Mouse (Mus musculus): ENCODE measurements around the gene Atp6v0e.

The Atp6v0e gene

DNA sequence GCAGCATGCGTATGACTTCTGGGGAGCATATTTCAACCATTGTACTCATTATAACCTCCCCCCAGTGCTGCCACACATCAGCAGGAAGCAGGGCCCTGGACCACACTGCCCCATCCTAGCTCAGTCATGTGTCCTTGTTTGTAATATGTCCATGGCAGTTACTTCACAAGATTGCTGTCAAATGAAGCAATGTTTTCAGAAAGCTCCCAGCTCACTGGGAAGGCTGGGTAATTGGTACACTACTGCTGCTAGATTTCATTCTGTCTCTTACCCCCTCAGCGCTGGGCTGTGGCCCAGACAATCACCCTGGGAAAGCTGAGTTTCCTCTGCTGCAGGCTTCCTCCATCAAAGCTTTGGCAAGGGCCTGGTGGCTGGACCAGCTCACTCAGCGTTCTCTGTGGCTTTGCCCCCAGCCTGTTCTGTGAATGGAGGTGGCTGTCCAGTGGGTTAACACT lies 22.7 kb upstream of the Atp6v0e start:
- no peak for DNase-seq (ENCODE audit: low spot score in 2 of 2)

GRCm38 (mm10) chr17:26643456-26643855 lies 19.6 kb upstream of the Atp6v0e start:
- DNase-seq (ENCODE audit: low spot score in 2 of 2), result no peak

GRCm38 (mm10) chr17:26643993-26644392 lies 19.0 kb upstream of the Atp6v0e start:
- DNase-seq (ENCODE audit: low spot score in 2 of 2), result no peak

DNA sequence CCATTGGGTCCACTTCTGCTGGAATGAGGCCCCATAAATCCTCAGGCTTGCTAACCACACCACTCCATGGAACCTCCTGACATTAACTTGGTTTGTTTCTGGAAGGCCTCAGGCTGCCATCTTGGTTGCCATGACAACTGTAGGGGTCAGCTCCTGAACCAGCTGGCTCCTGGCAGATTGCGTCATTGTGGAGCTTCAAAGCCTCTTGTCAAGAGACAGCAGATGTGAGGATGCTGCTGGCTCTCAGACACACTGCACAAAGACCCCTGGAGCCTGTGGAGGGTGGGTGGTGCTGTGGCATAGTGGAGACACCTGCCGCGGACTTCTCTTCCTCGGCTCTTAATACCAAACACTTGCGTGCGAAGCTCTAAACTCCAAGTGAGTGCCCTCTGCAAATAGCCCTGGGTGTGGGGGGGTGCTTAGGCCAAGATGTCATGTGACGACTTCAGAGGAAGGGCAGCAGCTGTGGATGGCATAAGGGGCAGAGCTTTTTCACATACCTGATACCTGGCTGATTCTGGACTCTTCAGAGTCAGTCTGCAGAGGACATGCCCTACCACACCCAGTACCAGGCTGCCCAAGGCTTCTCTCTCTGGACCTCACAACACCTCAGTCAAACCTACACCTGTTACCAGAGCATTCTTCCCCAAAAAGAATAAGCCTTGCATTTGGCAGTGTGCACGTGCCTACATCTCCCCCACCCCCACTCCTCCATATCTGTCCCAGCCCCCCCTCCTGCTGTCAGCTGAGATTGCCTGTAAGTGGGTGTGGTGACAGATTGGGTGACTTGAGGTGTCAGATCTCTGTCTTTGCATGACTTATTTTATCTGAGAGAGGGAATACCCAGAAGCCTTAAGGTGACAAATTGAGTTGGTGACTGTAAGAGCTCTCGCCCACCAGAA lies 18.3 kb upstream of the Atp6v0e start:
- no peak for DNase-seq (ENCODE audit: low spot score in 2 of 2)

DNA sequence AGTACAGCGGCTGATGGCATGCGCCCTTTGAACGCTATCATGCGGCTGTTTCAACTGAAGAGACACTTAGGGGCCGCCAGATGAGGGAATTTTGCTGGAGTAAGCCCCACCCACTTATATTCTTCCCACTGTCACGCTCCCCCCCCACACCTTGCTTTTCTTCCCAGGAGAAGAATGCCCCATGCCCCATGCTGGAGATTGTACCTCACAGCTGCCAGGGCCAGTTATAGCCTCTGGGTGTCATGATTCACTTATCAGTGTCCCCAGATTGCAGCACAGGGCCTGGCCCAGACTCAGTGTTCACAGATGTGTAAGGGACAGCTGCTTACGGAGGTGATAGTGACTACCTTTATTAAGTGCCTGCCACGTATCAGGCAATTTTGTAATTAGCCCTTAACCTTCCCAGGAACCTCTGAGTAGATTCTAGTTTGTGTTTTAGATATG lies 17.6 kb upstream of the Atp6v0e start:
- DNase-seq (ENCODE audit: low spot score in 2 of 2), result no peak

GRCm38 (mm10) chr17:26647283-26647682 lies 15.7 kb upstream of the Atp6v0e start:
- no peak for DNase-seq (ENCODE audit: low spot score in 2 of 2)

GRCm38 (mm10) chr17:26649565-26649964 lies 13.5 kb upstream of the Atp6v0e start:
- DNase-seq (ENCODE audit: low spot score in 2 of 2), result no peak

DNA sequence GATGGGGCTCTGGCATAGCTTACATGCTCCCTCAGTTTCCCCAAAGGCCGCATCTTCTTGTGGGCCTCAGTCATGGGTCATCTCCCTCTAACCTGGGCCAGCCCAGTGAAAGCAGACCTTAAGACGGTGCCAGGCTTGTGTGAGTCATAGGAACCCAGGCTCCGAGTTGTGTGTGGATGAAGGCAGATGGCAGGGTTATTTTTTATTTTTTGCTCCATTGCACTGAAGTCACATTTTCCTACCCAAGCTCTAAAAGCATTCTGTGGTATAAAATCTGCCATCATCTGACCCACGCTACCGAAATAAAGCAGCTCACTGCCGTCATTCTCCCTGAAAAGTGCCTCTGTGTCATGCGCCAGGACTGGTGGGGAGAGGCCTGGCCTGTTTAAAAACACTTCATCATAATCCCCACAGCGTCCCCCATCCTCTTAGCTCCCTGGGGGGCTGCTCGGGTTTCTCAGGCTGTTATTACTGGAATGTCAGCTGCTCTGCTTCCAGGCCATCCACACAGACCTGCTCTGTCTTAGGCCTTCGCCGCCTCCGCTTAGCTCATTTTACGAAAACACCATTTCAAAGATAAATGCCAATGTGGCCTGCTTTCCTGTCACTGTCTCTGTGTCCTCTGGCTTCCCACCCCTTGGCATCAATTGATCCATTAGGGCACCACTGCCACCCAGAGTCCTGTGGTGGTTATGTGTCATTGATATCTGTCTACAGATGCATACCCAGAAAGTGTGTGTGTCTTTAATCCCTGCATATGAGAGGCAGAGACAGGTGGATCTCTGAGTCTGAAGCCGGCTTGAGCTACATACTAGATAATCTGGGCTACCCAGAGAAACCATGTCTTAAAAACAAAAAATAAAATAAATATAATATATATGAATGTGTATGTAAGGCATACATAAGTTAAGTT lies 12.3 kb upstream of the Atp6v0e start:
- no peak for DNase-seq (ENCODE audit: low spot score in 2 of 2)

DNA sequence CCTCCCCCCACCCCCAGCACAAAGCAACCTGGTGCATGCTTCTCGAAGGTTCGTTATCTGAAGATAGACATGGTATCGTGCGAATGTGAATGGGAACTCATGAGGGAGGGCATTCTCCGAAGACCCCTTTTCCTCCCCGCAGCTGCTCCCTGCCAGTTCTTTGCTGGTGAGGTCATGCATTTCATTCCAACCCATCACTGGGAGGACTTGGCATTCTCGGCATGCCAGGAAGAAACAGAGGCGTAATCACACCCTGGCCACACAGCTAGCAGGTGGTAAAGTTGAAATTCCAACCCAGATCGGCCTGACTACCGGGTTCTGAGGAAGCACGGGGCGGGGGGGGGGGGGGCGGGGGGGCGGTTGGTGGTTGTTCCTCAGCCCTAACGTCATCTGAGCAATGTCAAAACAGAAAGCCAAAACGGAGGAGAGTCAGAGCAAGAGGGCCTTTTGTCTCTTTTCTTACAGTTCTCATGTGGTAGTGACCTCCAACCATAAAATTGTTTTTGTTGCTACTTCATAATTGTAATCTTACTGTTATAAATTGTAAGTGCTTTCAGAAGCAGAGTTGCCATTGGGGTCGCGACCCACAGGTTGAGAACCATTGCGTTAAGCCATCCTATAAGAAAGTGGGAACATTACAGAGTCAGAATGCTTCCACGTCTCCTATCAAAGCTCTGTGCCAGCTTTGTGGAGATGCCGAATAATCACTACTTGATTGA lies 4.0 kb upstream of the Atp6v0e start:
- DNase-seq (ENCODE audit: low spot score in 2 of 2), result no peak

- no peak for DNase-seq (ENCODE audit: low spot score in 2 of 2)
Observed at GRCm38 (mm10) chr17:26659573-26659915, 3.5 kb upstream of the Atp6v0e start.

DNA sequence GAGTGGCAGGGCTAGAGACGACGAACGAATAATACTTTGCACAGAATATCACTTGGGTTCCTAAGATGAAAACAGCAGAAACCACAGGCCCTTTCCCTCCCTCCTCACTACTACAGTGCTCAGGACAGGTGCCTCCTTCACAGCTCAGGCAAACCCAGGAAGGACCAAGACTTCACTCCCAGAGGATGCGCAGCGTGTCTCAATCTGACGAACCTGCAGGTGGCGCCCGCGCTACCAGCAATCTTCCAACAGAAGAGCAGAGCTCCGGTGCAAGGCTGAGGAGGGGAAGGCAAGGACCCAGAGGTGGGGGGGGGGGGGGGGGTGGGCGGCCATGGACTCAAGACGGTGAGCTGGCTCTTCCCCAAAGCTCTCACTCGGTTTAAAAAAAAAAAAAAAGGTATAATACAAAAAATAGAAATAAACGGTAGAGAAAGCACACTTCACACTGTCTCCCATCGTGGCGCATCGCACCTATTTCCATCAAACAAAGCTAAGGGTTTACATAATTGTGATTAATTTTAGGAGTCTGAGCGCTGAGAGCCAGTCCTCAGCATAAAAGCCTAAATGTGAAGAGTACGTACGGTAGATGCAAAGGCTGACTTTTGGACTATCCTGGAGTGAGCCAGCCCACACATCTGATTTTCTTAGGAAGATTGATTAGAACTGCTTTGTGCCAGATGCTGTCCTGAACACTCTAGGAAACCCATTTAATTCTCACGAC lies 2.7 kb upstream of the Atp6v0e start:
- DNase-seq (ENCODE audit: low spot score in 2 of 2), result peak; percentile 88 to 89

DNA sequence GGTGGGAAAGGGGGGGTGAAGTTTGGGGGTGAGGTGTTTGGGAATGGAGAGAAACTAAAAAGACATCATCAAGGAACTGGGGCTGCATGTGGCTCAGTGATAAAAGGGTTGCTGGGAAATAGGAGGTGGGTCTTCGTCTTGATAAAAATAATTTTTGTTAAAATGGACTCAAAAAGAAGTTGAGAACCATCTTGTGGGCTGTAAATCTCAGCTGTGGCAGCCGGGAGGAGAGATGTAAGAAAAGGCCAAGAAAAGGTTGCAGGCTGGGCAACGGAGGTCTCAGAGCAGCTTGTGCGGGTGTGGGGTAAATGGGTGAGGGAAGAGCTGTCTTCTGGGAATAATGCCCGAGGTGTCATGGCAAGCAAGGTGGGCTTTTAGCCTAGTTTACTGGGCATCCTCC lies 827 bp upstream of the Atp6v0e start:
- no peak for DNase-seq (ENCODE audit: low spot score in 2 of 2)

DNA sequence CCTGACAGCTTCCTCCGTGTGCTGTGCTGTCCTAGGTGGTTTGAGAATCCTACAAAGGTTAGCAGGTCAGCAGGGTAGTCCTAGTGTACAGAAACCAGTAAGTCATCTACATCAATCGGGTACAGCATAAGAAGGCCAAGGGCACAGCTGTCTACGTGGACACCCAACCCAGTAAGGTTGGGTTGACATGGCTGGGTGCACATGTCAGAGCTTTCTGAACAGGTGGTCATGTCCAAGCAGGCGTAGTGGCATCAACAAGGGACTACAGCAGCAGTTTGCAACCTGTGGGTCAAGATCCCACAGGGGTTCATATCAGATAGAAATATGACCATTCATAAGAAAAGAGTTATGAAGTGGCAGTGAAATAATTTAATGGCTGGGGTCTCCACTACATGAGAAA lies 2.6 kb downstream of the Atp6v0e start:
- DNase-seq (ENCODE audit: low spot score in 2 of 2), result no peak

- DNase-seq (ENCODE audit: low spot score in 2 of 2), result no peak
Observed at GRCm38 (mm10) chr17:26671268-26671667, 8.2 kb downstream of the Atp6v0e start.

- no peak for DNase-seq (ENCODE audit: low spot score in 2 of 2)
Observed at GRCm38 (mm10) chr17:26675845-26676244, 12.8 kb downstream of the Atp6v0e start.

- DNase-seq (ENCODE audit: low spot score in 2 of 2), result peak; percentile 76 to 81
Observed at GRCm38 (mm10) chr17:26676252-26676615, 13.2 kb downstream of the Atp6v0e start.

- peak in 1 of 2 experiments; percentile 34 for DNase-seq (ENCODE audit: low spot score in 2 of 2)
Observed at GRCm38 (mm10) chr17:26676616-26677376, 13.8 kb downstream of the Atp6v0e start.

GRCm38 (mm10) chr17:26677711-26678637 lies 14.9 kb downstream of the Atp6v0e start:
- no peak for DNase-seq (ENCODE audit: low spot score in 2 of 2)

DNA sequence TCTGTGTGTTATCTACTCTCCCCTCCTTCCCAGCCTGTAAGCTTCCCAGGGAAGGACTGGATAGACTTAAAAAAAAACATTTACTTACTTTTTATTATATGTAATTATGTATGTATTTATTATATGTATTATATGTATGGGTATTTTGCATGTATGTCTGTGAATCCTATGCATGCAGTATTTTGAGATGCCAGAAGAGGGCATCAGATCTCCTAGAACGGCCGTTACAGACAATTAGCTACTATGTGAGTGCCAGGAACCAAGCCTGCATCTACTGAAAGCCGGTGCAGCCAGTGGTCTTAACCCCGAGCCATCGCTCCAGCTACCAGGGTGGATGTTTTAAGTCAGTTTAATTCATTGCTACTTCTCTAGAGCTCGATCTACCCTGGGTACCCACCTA lies 18.2 kb downstream of the Atp6v0e start:
- no peak for DNase-seq (ENCODE audit: low spot score in 2 of 2)

All from frontal cortex, postnatal 25 days (tissue).